Comparison of ENCODE assay signal across 19 mouse cellular contexts in genomic region chr15:84506026-84506425, GRCm38 (mm10). TPM values are rescaled to one million over a fixed set of nuclear protein-coding genes. Genes with fewer than 3 reads are reported as not detected.
DNase-seq lines count a peak whose midpoint lies in the region; ATAC-seq lines count a peak whose summit lies in the region.
"Had no signal": no experiment of that assay in that cellular context is flagged by ENCODE, and none has a peak within 500 bp of the region (broad histone marks: within the 10 kb centered on the region; RNA-seq: fewer than 3 reads in every experiment).

No protein-coding gene starts in this region.

- H3K27ac ChIP-seq in liver, embryonic 12.5 days, result no peak overlapping the region
- H3K27ac ChIP-seq: hindbrain, postnatal 0 days; limb, embryonic 15.5 days; macrophage; midbrain, embryonic 13.5 days had no signal

- H3K4me2 ChIP-seq in liver, embryonic 12.5 days, result no peak overlapping the region
- H3K4me2 ChIP-seq: limb, embryonic 15.5 days; midbrain, embryonic 13.5 days had no signal

- H3K27me3 ChIP-seq in liver, embryonic 12.5 days (replicated peaks), result no peaks in the 10 kb centered on the region
- H3K27me3 ChIP-seq: limb, embryonic 15.5 days had no signal

- DNase-seq in right cerebral cortex, adult 18-20 months, result peak; percentile 89
- no peak for DNase-seq in right cerebral cortex, postnatal 4 days
- peak; percentile 73 to 79 for DNase-seq in frontal cortex, postnatal 36 days (ENCODE audit: low spot score in 2 of 2)
- peak; percentile 61 to 71 for DNase-seq in left cerebral cortex, postnatal 36 days (ENCODE audit: low spot score in 2 of 2)
- no peak for DNase-seq in lung, postnatal 14 days
- DNase-seq: adrenal gland, postnatal 25 days; heart, postnatal 10 days; kidney, adult 8-10 months; lung, adult 18-20 months had no signal

- intact Hi-C loops in left cerebral cortex, postnatal 36 days (cut with DNase I), result no loop called here

- no peaks in the 10 kb centered on the region for H3K36me3 ChIP-seq in liver, embryonic 12.5 days
- H3K36me3 ChIP-seq: limb, embryonic 15.5 days; midbrain, embryonic 13.5 days had no signal

- WGBS in liver, embryonic 12.5 days (ENCODE audit: insufficient replicate concordance), result 72% methylated on average over 10 of the region's 10 CpGs

- ATAC-seq in liver, embryonic 12.5 days, result no peak
- no peak for ATAC-seq in megakaryocyte progenitor cell, adult 5-6 weeks (replicated peaks; ENCODE audit: poor library complexity)
- ATAC-seq: CD4-positive, CD25-positive, alpha-beta regulatory T cell, adult 4 months; hindbrain, postnatal 0 days; midbrain, embryonic 13.5 days had no signal

- no peaks in the 10 kb centered on the region for H3K4me1 ChIP-seq in liver, embryonic 12.5 days

- no peak overlapping the region for H3K4me3 ChIP-seq in liver, embryonic 12.5 days
- H3K4me3 ChIP-seq: limb, embryonic 15.5 days; midbrain, embryonic 13.5 days; myocyte had no signal

- H3K9ac ChIP-seq in liver, embryonic 12.5 days, result no peak overlapping the region
- H3K9ac ChIP-seq: limb, embryonic 15.5 days; midbrain, embryonic 13.5 days had no signal

- no peaks in the 10 kb centered on the region for H3K9me3 ChIP-seq in liver, embryonic 12.5 days (replicated peaks)
- H3K9me3 ChIP-seq: limb, embryonic 15.5 days; midbrain, embryonic 13.5 days had no signal

RNA-seq across cellular contexts. Expression of gene Rtl6, which starts 51.6 kb away (rescaled TPM):
- 10 to 100 TPM; 54.4 to 60.6 TPM for total RNA-seq in left cerebral cortex, postnatal 36 days (2021)
- polyA plus RNA-seq in liver, embryonic 12.5 days (2016; fragmentation: Nextera tagmentation; extraction: Ambion mirVana), result 2.1 and 2.6 TPM in 2 replicates
- 2.4 and 3.1 TPM in 2 replicates for total RNA-seq in megakaryocyte progenitor cell, adult 5-6 weeks (2015)
- total RNA-seq in megakaryocyte progenitor cell, adult 5-6 weeks (2017), result 3.0 and 3.2 TPM in 2 replicates
- total RNA-seq: MEL had no signal

RNA-seq across cellular contexts. Expression of gene Shisal1, which starts 59.1 kb away (rescaled TPM):
- total RNA-seq in left cerebral cortex, postnatal 36 days (2021), result 10 to 100 TPM; 39.1 to 48.5 TPM
- polyA plus RNA-seq in liver, embryonic 12.5 days (2016; fragmentation: Nextera tagmentation; extraction: Ambion mirVana), result 0.14 and 0.22 TPM in 2 replicates
- total RNA-seq in megakaryocyte progenitor cell, adult 5-6 weeks (2015), result not detected in 2 replicates
- not detected in 2 replicates for total RNA-seq in megakaryocyte progenitor cell, adult 5-6 weeks (2017)
- total RNA-seq: MEL; neutrophil, adult 5-6 weeks had no signal
- polyA plus RNA-seq: CD4-positive, CD25-positive, alpha-beta regulatory T cell, adult 4 months; macrophage had no signal

Comparison
In these comparisons a context has a peak if more than half of its experiments do, and no peak if none do; other contexts are left out.
1. DNase-seq: peak in right cerebral cortex, adult 18-20 months (single experiment), frontal cortex, postnatal 36 days (2 of 2) and left cerebral cortex, postnatal 36 days (2 of 2); none in right cerebral cortex, postnatal 4 days (single experiment) and lung, postnatal 14 days (single experiment).
2. RNA of gene Rtl6, which starts 51.6 kb away (total RNA-seq): 54.4 to 60.6 TPM in left cerebral cortex, postnatal 36 days; 2.4 to 3.2 TPM in megakaryocyte progenitor cell, adult 5-6 weeks; every median in the first group is over 10 times any median in the second.
3. RNA of gene Shisal1, which starts 59.1 kb away (total RNA-seq): 39.1 to 48.5 TPM in left cerebral cortex, postnatal 36 days; not detected in megakaryocyte progenitor cell, adult 5-6 weeks; every median in the first group is over 10 times any median in the second.